Mouse (Mus musculus) neural tube, embryonic 13.5 days (tissue): Measurements from ENCODE around the gene Ear10. TPM values are rescaled to one million over a fixed set of nuclear protein-coding genes. Genes with fewer than 3 reads are reported as not detected.
"Not testable (repeated sequence)": the region's sequence is repeated elsewhere in the genome, so short reads cannot be mapped to it uniquely, and the experiment has no call there.

Source experiments
- ATAC-seq: fragments of 200-750 bp; cut with Nextera tagmentation; 2 replicates; pipeline ENCODE4 v1.8.0; 2017; ENCODE audit warnings: low read depth, mild to moderate bottlenecking, moderate TSS enrichment, moderate library complexity
- H3K27ac ChIP-seq: fragments of 300-500 bp; sonication (generic); replicated peaks from 2 replicates; pipeline ENCODE4 v1.5.1; 2015; ENCODE audit warnings: moderate library complexity, mild to moderate bottlenecking, inconsistent platforms
- H3K27me3 ChIP-seq: fragments of 300-500 bp; sonication (generic); 2 replicates; pipeline ENCODE4 v1.6.1; 2015; ENCODE audit warnings: mild to moderate bottlenecking, inconsistent platforms
- H3K36me3 ChIP-seq: fragments of 300-500 bp; sonication (generic); 2 replicates; pipeline ENCODE4 v1.6.1; 2015; ENCODE audit warnings: mild to moderate bottlenecking, inconsistent platforms
- H3K4me1 ChIP-seq: fragments of 300-500 bp; sonication (generic); replicated peaks from 2 replicates; pipeline ENCODE4 v1.6.1; 2015; ENCODE audit warnings: inconsistent platforms
- H3K4me2 ChIP-seq: fragments of 300-500 bp; sonication (generic); 2 replicates; pipeline ENCODE4 v1.6.1; 2015; ENCODE audit warnings: inconsistent platforms, mild to moderate bottlenecking, moderate library complexity
- H3K4me3 ChIP-seq: fragments of 300-500 bp; sonication (generic); 2 replicates; pipeline ENCODE4 v1.5.1; 2015; ENCODE audit warnings: mild to moderate bottlenecking, inconsistent platforms
- H3K9ac ChIP-seq: fragments of 300-500 bp; sonication (generic); 2 replicates; pipeline ENCODE4 v1.6.1; 2015; ENCODE audit warnings: moderate library complexity, mild to moderate bottlenecking, inconsistent platforms
- H3K9me3 ChIP-seq: fragments of 300-500 bp; sonication (generic); 2 replicates; pipeline ENCODE4 v1.6.1; 2016; ENCODE audit warnings: inconsistent platforms
- WGBS: fragments of 180-500 bp; shearing (Covaris S2); methylation state at CpG from one replicate; pipeline ENCODE4 v1.1.7; 2015; 5-methylcytosine and 5-hydroxymethylcytosine counted together
- polyA plus RNA-seq: library from polyadenylated mRNA; unstranded; fragments of >200 nt; fragmentation: Nextera tagmentation; extraction: Ambion mirVana; gene quantifications from 2 replicates; pipeline ENCODE4 v1.2.1, GENCODE M21; 2015

The Ear10 gene
- polyA plus RNA-seq, 1 experiment from 2014 or later, result not detected

DNA sequence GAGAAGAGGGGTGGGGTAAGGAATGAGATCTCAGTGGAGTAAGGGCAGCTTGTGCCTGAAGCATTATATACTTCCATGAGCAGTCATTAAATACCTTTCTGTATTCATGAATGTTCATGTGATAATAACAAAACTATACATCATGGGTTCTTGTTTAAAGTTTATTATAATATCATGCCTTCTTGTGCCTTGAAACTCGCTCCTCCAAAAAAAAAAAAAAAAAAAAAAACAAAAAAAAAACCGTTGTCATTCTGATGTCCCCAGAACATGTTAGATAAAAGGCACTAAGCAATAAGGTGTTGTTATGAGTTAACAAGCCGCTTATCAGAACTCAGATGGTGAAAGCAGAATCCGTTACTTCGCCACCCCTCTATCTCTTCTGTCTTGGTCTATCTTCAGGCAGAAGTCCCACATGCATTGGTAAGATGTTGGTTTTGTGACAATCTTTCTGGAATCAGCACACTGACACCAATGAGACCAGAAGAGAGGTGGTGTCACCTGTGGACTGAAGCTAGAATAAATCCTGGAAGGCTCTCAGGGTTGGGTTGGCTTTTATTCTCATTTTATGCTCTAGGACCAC is 43.3 kb downstream of the Ear10 start:
- WGBS, result 83% methylated on average over 5 of the region's 5 CpGs
- not testable (repeated sequence) for H3K4me1 ChIP-seq, H3K27ac ChIP-seq, H3K4me3 ChIP-seq, H3K4me2 ChIP-seq, H3K9me3 ChIP-seq, H3K9ac ChIP-seq, H3K36me3 ChIP-seq, H3K27me3 ChIP-seq, ATAC-seq

DNA sequence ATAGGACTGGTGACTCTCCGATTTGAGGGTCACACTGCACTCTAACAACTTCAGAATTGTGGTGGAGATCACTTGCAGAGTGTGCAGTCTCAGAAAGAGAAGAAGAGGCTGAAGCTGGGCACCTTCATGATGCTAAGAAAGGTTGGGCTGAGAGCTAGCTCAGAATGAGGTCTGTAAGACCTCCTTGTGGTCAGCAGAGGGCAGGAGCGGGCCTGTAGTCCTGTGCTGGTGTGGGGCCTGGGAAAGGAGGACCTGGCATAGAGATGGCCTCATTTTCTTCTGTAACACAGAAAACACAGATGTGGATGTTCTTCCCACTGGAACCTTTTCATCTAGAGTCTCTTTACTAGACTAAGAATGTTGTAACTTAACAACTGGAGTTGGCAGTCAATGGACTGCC is 45.6 kb downstream of the Ear10 start:
- H3K27ac ChIP-seq, H3K27me3 ChIP-seq, H3K9me3 ChIP-seq, H3K4me3 ChIP-seq, H3K4me1 ChIP-seq, H3K9ac ChIP-seq, H3K36me3 ChIP-seq, ATAC-seq, H3K4me2 ChIP-seq: not testable (repeated sequence)
- WGBS, result 63% methylated on average over 1 of the region's 2 CpGs

DNA sequence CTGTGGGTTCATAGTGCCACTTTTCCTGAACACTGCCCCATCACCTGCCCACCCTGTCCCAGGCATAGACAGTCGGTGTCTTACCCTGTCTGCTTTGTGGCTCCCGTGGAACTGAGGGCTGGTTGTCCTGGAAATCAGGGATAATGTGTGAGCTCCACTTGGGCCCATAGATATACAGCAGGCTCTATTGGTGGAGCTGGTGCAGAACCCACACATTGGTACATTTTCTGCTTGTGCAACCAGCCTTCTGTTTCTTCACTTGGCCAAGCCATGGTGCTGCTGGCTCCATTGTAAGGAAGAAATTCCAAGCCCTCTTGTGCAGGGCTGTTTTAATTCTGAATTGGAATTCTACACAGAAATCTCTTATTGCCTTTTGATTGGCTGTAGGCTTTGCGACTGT is 47.9 kb downstream of the Ear10 start, which contains the start of gene Ear1:
Ear1 (minus strand) TSS at position 101 of the 400 bp plus-strand sequence.
- WGBS, result 76% methylated on average over 3 of the region's 3 CpGs
- not testable (repeated sequence) for ATAC-seq, H3K4me1 ChIP-seq

DNA sequence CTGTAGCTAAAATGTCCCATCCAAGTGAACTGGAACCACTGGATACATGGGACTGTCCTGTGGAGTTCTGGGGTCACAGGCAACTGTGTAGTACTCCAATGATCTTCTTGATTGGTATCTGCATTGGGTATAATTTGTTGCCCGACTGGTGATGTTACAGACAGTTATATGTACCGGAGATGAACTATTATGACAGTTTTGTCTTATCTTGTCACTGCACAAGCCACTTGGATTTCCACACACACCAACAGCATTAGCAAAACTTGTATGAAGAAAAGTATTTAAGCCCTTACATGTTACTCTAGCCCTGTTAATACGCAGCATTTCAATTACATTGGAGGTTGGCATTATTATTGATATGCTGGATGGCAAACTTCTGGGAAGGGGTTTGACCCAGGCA is 48.5 kb downstream of the Ear10 start:
- not testable (repeated sequence) for H3K9ac ChIP-seq, H3K4me3 ChIP-seq, H3K9me3 ChIP-seq, H3K27me3 ChIP-seq, ATAC-seq, H3K4me2 ChIP-seq, H3K36me3 ChIP-seq, H3K4me1 ChIP-seq, H3K27ac ChIP-seq
- 95% methylated on average over 3 of the region's 3 CpGs for WGBS

More for the DNA sequence above, 47.9 kb downstream of the Ear10 start, which contains the start of gene Ear1:
- H3K9me3 ChIP-seq, H3K4me3 ChIP-seq, H3K4me2 ChIP-seq, H3K9ac ChIP-seq, H3K36me3 ChIP-seq, H3K27me3 ChIP-seq, H3K27ac ChIP-seq: not testable (repeated sequence)

Other genes with a start within 250 kb of the Ear10 start
- gene Gm8165, start 246.4 kb downstream of the Ear10 start, polyA plus RNA-seq, result not detected in 2 replicates
- 1.5 and 1.6 TPM in 2 replicates for gene Gm7324, start 225.7 kb downstream of the Ear10 start, polyA plus RNA-seq
- not detected in 2 replicates for gene Gm16506, start 196.1 kb downstream of the Ear10 start, polyA plus RNA-seq
- gene Gm6526, start 175.7 kb downstream of the Ear10 start, polyA plus RNA-seq, result not detected in 2 replicates
- gene Gm8180, start 138.8 kb downstream of the Ear10 start, polyA plus RNA-seq, result not detected in 2 replicates
- gene Ear1, start 48.0 kb downstream of the Ear10 start, polyA plus RNA-seq, result 0.38 TPM in 1 of 2 replicates, not detected in the other
- gene Gm8113, start 1.8 kb upstream of the Ear10 start, polyA plus RNA-seq, result 5.7 and 6.5 TPM in 2 replicates
- gene Ang5, start 33.5 kb upstream of the Ear10 start, polyA plus RNA-seq, result not detected in 2 replicates
- not detected in 2 replicates for gene Ang6, start 78.7 kb upstream of the Ear10 start, polyA plus RNA-seq
- 0.44 TPM in 1 of 2 replicates, not detected in the other for gene Ear2, start 179.1 kb upstream of the Ear10 start, polyA plus RNA-seq
- not detected in 2 replicates for gene Gm3327, start 200.3 kb upstream of the Ear10 start, polyA plus RNA-seq